Mouse (Mus musculus): ENCODE measurements around the gene Gm21830. TPM values are rescaled to one million over a fixed set of nuclear protein-coding genes. Genes with fewer than 3 reads are reported as not detected.
"Not testable (repeated sequence)": the region's sequence is repeated elsewhere in the genome, so short reads cannot be mapped to it uniquely, and the experiment has no call there.

The Gm21830 gene
- total RNA-seq (2012; rRNA removed) (not detected in 2 replicates), polyA plus RNA-seq (2012; ENCODE audit: insufficient read depth in 1 of 2, insufficient read length in 2 of 2, low read depth in 1 of 2, low replicate concordance in 2 of 2, missing spikeins in 1 of 2) (not detected)

GRCm38 (mm10) chr2:67413425-67413824 lies at the start of gene Gm21830:
TSS of gene Gm21830 (plus strand) at chr2:67413725.
- H3K9ac ChIP-seq (ENCODE audit: control insufficient read depth, low read depth, low read length, poor library complexity, severe bottlenecking); H3K36me3 ChIP-seq (ENCODE audit: control insufficient read depth in 1 of 2, insufficient read depth in 2 of 2, low read length in 2 of 2); H3K4me3 ChIP-seq (ENCODE audit: control insufficient read depth in 1 of 2, insufficient read depth in 1 of 2, low read depth in 2 of 2, low read length in 2 of 2); H3K4me1 ChIP-seq (ENCODE audit: control insufficient read depth in 1 of 2, insufficient read depth in 2 of 2, low read length in 2 of 2); H3K27ac ChIP-seq (ENCODE audit: control insufficient read depth, low read depth, low read length); H3K79me2 ChIP-seq (ENCODE audit: control insufficient read depth, insufficient read depth, low read length, poor library complexity); DNase-seq (ENCODE audit: low read depth, low spot score); H3K27me3 ChIP-seq (ENCODE audit: control insufficient read depth in 1 of 2, insufficient read depth in 2 of 2, low read length in 2 of 2); H3K9me3 ChIP-seq (replicated peaks; ENCODE audit: insufficient read depth, low read length): not testable (repeated sequence)

DNA sequence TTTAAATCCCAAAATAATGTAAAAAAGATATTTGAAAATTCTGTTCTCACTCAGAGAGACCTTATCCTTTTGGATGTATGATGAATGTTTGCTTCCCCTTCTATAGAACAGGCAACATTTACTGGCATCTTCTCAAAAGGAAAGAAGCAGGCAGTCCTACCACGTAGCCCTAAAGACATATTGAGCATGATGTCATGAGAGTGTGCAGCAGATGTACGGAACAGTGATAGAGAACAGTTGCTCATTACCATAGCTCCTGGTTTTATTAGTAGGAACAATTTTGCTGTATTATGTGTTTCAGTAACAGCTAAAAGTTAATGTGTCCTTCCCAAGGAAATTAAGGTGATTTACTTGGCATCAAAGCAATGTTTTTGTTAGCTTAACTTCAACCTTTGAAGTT lies 49.0 kb upstream of the Gm21830 start:
- H3K4me3 ChIP-seq (ENCODE audit: control insufficient read depth in 1 of 2, insufficient read depth in 1 of 2, low read depth in 2 of 2, low read length in 2 of 2), result no peak overlapping the region
- H3K36me3 ChIP-seq (ENCODE audit: control insufficient read depth in 1 of 2, insufficient read depth in 2 of 2, low read length in 2 of 2), result no peaks in the 10 kb centered on the region
- no peaks in the 10 kb centered on the region for H3K79me2 ChIP-seq (ENCODE audit: control insufficient read depth, insufficient read depth, low read length, poor library complexity)
- no peaks in the 10 kb centered on the region for H3K9me3 ChIP-seq (replicated peaks; ENCODE audit: insufficient read depth, low read length)
- no peak for TF ChIP-seq SIN3A (IDR thresholded peaks at IDR 0.05; ENCODE audit: low read length)
- TF ChIP-seq USF1 (IDR thresholded peaks at IDR 0.05; ENCODE audit: low read depth, low read length), result no peak
- TF ChIP-seq GABPA (IDR thresholded peaks at IDR 0.05; ENCODE audit: low read depth, low read length), result no peak
- no peak for TF ChIP-seq NELFE (IDR thresholded peaks at IDR 0.05; ENCODE audit: low read depth, low read length)
- TF ChIP-seq SMC3 (IDR thresholded peaks at IDR 0.05; ENCODE audit: low read depth, low read length), result no peak
- no peak for TF ChIP-seq POLR2AphosphoS5 (IDR thresholded peaks at IDR 0.05; ENCODE audit: borderline replicate concordance, low read depth, low read length)
- no peak for TF ChIP-seq POLR2AphosphoS2 (IDR thresholded peaks at IDR 0.05; ENCODE audit: low read length)
- TF ChIP-seq ELF1 (IDR thresholded peaks at IDR 0.05; ENCODE audit: low read depth, low read length), result no peak
- no peak for TF ChIP-seq USF2 (IDR thresholded peaks at IDR 0.05; ENCODE audit: borderline replicate concordance in 1 of 2, insufficient read depth in 1 of 2, low read depth in 1 of 2, low read length in 2 of 2)
- no peak for TF ChIP-seq MAZ (IDR thresholded peaks at IDR 0.05; ENCODE audit: low read depth, low read length)
- TF ChIP-seq ETS1 (IDR thresholded peaks at IDR 0.05; ENCODE audit: low read depth, low read length), result no peak
- no peak for TF ChIP-seq MAFK (IDR thresholded peaks at IDR 0.05; ENCODE audit: borderline replicate concordance, low read depth, low read length)
- no peak for TF ChIP-seq MYC (IDR thresholded peaks at IDR 0.05; ENCODE audit: low read depth, low read length)
- no peak overlapping the region for H3K27ac ChIP-seq (ENCODE audit: control insufficient read depth, low read depth, low read length)
- H3K27me3 ChIP-seq (ENCODE audit: control insufficient read depth in 1 of 2, insufficient read depth in 2 of 2, low read length in 2 of 2), result no peaks in the 10 kb centered on the region
- DNase-seq (ENCODE audit: low read depth, low spot score), result no peak
- no peak overlapping the region for H3K9ac ChIP-seq (ENCODE audit: control insufficient read depth, low read depth, low read length, poor library complexity, severe bottlenecking)
- no peaks in the 10 kb centered on the region for H3K4me1 ChIP-seq (ENCODE audit: control insufficient read depth in 1 of 2, insufficient read depth in 2 of 2, low read length in 2 of 2)

- Histone ChIP-seq H3K4me3 (ENCODE audit: control insufficient read depth in 1 of 2, insufficient read depth in 1 of 2, low read depth in 2 of 2, low read length in 2 of 2) (no peak overlapping the region), H3K27ac (ENCODE audit: control insufficient read depth, low read depth, low read length) (no peak overlapping the region), H3K27me3 (ENCODE audit: control insufficient read depth in 1 of 2, insufficient read depth in 2 of 2, low read length in 2 of 2) (no peaks in the 10 kb centered on the region), H3K36me3 (ENCODE audit: control insufficient read depth in 1 of 2, insufficient read depth in 2 of 2, low read length in 2 of 2) (no peaks in the 10 kb centered on the region), H3K79me2 (ENCODE audit: control insufficient read depth, insufficient read depth, low read length, poor library complexity) (no peaks in the 10 kb centered on the region), H3K4me1 (ENCODE audit: control insufficient read depth in 1 of 2, insufficient read depth in 2 of 2, low read length in 2 of 2) (no peaks in the 10 kb centered on the region), H3K9me3 (replicated peaks; ENCODE audit: insufficient read depth, low read length) (no peaks in the 10 kb centered on the region), H3K9ac (ENCODE audit: control insufficient read depth, low read depth, low read length, poor library complexity, severe bottlenecking) (no peak overlapping the region)
- DNase-seq (ENCODE audit: low read depth, low spot score), result no peak
- no peak for TF ChIP-seq RCOR1 (IDR thresholded peaks at IDR 0.05; ENCODE audit: low read depth, low read length)
- no peak for TF ChIP-seq BHLHE40 (IDR thresholded peaks at IDR 0.05; ENCODE audit: borderline replicate concordance, low read depth, low read length)
- TF ChIP-seq MYC (IDR thresholded peaks at IDR 0.05; ENCODE audit: low read depth, low read length), result no peak
- TF ChIP-seq TAL1 (IDR thresholded peaks at IDR 0.05; ENCODE audit: low read length), result no peak
- no peak for TF ChIP-seq MYB (IDR thresholded peaks at IDR 0.05; ENCODE audit: low read depth, low read length)
- TF ChIP-seq RAD21 (IDR thresholded peaks at IDR 0.05; ENCODE audit: low read depth, low read length), result no peak
- no peak for TF ChIP-seq POLR2AphosphoS5 (IDR thresholded peaks at IDR 0.05; ENCODE audit: borderline replicate concordance, low read depth, low read length)
- no peak for TF ChIP-seq JUND (IDR thresholded peaks at IDR 0.05; ENCODE audit: low read depth, low read length)
- TF ChIP-seq MAZ (IDR thresholded peaks at IDR 0.05; ENCODE audit: low read depth, low read length), result no peak
- TF ChIP-seq CHD1 (IDR thresholded peaks at IDR 0.05; ENCODE audit: low read depth, low read length), result no peak
- TF ChIP-seq NRF1 (IDR thresholded peaks at IDR 0.05; ENCODE audit: insufficient read depth, low read depth, low read length, poor library complexity, severe bottlenecking), result no peak
- no peak for TF ChIP-seq ZMIZ1 (IDR thresholded peaks at IDR 0.05; ENCODE audit: low read depth, low read length)
- no peak for TF ChIP-seq MAFK (IDR thresholded peaks at IDR 0.05; ENCODE audit: borderline replicate concordance, low read depth, low read length)
- no peak for TF ChIP-seq TCF12 (IDR thresholded peaks at IDR 0.05; ENCODE audit: low read depth, low read length)
- no peak for TF ChIP-seq GATA1 (IDR thresholded peaks at IDR 0.05; ENCODE audit: low read depth, low read length)
- TF ChIP-seq ZKSCAN1 (IDR thresholded peaks at IDR 0.05; ENCODE audit: low read depth, low read length), result no peak
- no peak for TF ChIP-seq USF1 (IDR thresholded peaks at IDR 0.05; ENCODE audit: low read depth, low read length)
Measured at GRCm38 (mm10) chr2:67378504-67378903, 35.0 kb upstream of the Gm21830 start.
